Mouse (Mus musculus): Measurements from ENCODE around the gene Fkbp4. TPM values are rescaled to one million over a fixed set of nuclear protein-coding genes. Genes with fewer than 3 reads are reported as not detected.

Fkbp4 gene
- total RNA-seq (2021) = 100 to 1,000 TPM; 130 to 131 TPM

GRCm38 (mm10) chr6:128438317-128438870 lies at the start of gene Fkbp4:
Gene Fkbp4, minus strand, starts transcription at chr6:128438677.
- intact Hi-C loops (cut with DNase I) = no loop called here
- peak; percentile 88 to 97 for DNase-seq (ENCODE audit: extremely low spot score in 1 of 2, low spot score in 2 of 2)

GRCm38 (mm10) chr6:128487736-128488135 lies 49.3 kb upstream of the Fkbp4 start:
- no peak for DNase-seq (ENCODE audit: extremely low spot score in 1 of 2, low spot score in 2 of 2)
- intact Hi-C loops (cut with DNase I) = no loop called here

- intact Hi-C loops (cut with DNase I) = loop anchor here (2.0 kb wide), 1 partner anchor 33 kb away; no protein-coding TSS in a partner anchor
- peak; percentile 88 to 96 for DNase-seq (ENCODE audit: extremely low spot score in 1 of 2, low spot score in 2 of 2)
Observed at GRCm38 (mm10) chr6:128479463-128480454, 41.3 kb upstream of the Fkbp4 start.

GRCm38 (mm10) chr6:128477495-128477894 lies 39.0 kb upstream of the Fkbp4 start:
- intact Hi-C loops (cut with DNase I) = no loop called here
- no peak for DNase-seq (ENCODE audit: extremely low spot score in 1 of 2, low spot score in 2 of 2)

- intact Hi-C loops (cut with DNase I) = no loop called here
- no peak for DNase-seq (ENCODE audit: extremely low spot score in 1 of 2, low spot score in 2 of 2)
Observed at GRCm38 (mm10) chr6:128474112-128474511, 35.6 kb upstream of the Fkbp4 start.

- intact Hi-C loops (cut with DNase I) = no loop called here
- peak in 1 of 2 experiments; percentile 50 for DNase-seq (ENCODE audit: extremely low spot score in 1 of 2, low spot score in 2 of 2)
Observed at GRCm38 (mm10) chr6:128469451-128469850, 31.0 kb upstream of the Fkbp4 start.

GRCm38 (mm10) chr6:128467298-128467697 lies 28.8 kb upstream of the Fkbp4 start:
- no peak for DNase-seq (ENCODE audit: extremely low spot score in 1 of 2, low spot score in 2 of 2)
- intact Hi-C loops (cut with DNase I) = no loop called here

- intact Hi-C loops (cut with DNase I) = no loop called here
- no peak for DNase-seq (ENCODE audit: extremely low spot score in 1 of 2, low spot score in 2 of 2)
Observed at GRCm38 (mm10) chr6:128466563-128466962, 28.1 kb upstream of the Fkbp4 start.

- DNase-seq (ENCODE audit: extremely low spot score in 1 of 2, low spot score in 2 of 2) = no peak
- intact Hi-C loops (cut with DNase I) = no loop called here
Observed at GRCm38 (mm10) chr6:128466043-128466442, 27.6 kb upstream of the Fkbp4 start.

- no peak for DNase-seq (ENCODE audit: extremely low spot score in 1 of 2, low spot score in 2 of 2)
Observed at GRCm38 (mm10) chr6:128464996-128465395, 26.5 kb upstream of the Fkbp4 start.

GRCm38 (mm10) chr6:128461606-128462005 lies 23.1 kb upstream of the Fkbp4 start:
- intact Hi-C loops (cut with DNase I) = no loop called here
- DNase-seq (ENCODE audit: extremely low spot score in 1 of 2, low spot score in 2 of 2) = no peak

More at GRCm38 (mm10) chr6:128464996-128465395, 26.5 kb upstream of the Fkbp4 start:
- intact Hi-C loops (cut with DNase I) = no loop called here

GRCm38 (mm10) chr6:128460729-128461503 lies 22.4 kb upstream of the Fkbp4 start:
- intact Hi-C loops (cut with DNase I) = no loop called here
- no peak for DNase-seq (ENCODE audit: extremely low spot score in 1 of 2, low spot score in 2 of 2)

GRCm38 (mm10) chr6:128460321-128460720 lies 21.8 kb upstream of the Fkbp4 start:
- intact Hi-C loops (cut with DNase I) = no loop called here
- no peak for DNase-seq (ENCODE audit: extremely low spot score in 1 of 2, low spot score in 2 of 2)

GRCm38 (mm10) chr6:128457186-128457585 lies 18.7 kb upstream of the Fkbp4 start:
- intact Hi-C loops (cut with DNase I) = no loop called here
- DNase-seq (ENCODE audit: extremely low spot score in 1 of 2, low spot score in 2 of 2) = no peak

GRCm38 (mm10) chr6:128455835-128456605 lies 17.5 kb upstream of the Fkbp4 start:
- DNase-seq (ENCODE audit: extremely low spot score in 1 of 2, low spot score in 2 of 2) = no peak
- intact Hi-C loops (cut with DNase I) = no loop called here

- DNase-seq (ENCODE audit: extremely low spot score in 1 of 2, low spot score in 2 of 2) = no peak
- intact Hi-C loops (cut with DNase I) = loop anchor here (2.0 kb wide), 1 partner anchor 32 kb away; no protein-coding TSS in a partner anchor
Observed at GRCm38 (mm10) chr6:128447063-128447462, 8.6 kb upstream of the Fkbp4 start.

- intact Hi-C loops (cut with DNase I) = loop anchor here (2.0 kb wide), 1 partner anchor 33 kb away; no protein-coding TSS in a partner anchor
- peak in 1 of 2 experiments; percentile 55 for DNase-seq (ENCODE audit: extremely low spot score in 1 of 2, low spot score in 2 of 2)
Observed at GRCm38 (mm10) chr6:128445761-128446535, 7.5 kb upstream of the Fkbp4 start.

- no peak for DNase-seq (ENCODE audit: extremely low spot score in 1 of 2, low spot score in 2 of 2)
- intact Hi-C loops (cut with DNase I) = no loop called here
Observed at GRCm38 (mm10) chr6:128440238-128440637, 1.8 kb upstream of the Fkbp4 start.

Data from left cerebral cortex, postnatal 10 days (tissue).